Mouse (Mus musculus): ENCODE data around the gene Art2b. TPM values are rescaled to one million over a fixed set of nuclear protein-coding genes. Genes with fewer than 3 reads are reported as not detected.
"Not testable (repeated sequence)": the region's sequence is repeated elsewhere in the genome, so short reads cannot be mapped to it uniquely, and the experiment has no call there.

The Art2b gene
- polyA plus RNA-seq, 1 experiment from 2014 or later, result not detected

GRCm38 (mm10) chr7:101617438-101618165 lies 32.2 kb upstream of the Art2b start:
- no peak for ATAC-seq (ENCODE audit: low FRiP score)
- WGBS, result 70% methylated on average over 10 of the region's 10 CpGs

GRCm38 (mm10) chr7:101616136-101616835 lies 30.9 kb upstream of the Art2b start:
- Histone ChIP-seq H3K9me3 (ENCODE audit: control insufficient read depth, low read length) (no peaks in the 10 kb centered on the region), H3K27ac (ENCODE audit: low read depth, low read length) (no peak overlapping the region), H3K9ac (ENCODE audit: low read length) (no peak overlapping the region), H3K4me3 (ENCODE audit: low read depth, low read length) (no peak overlapping the region), H3K27me3 (ENCODE audit: control insufficient read depth, insufficient read depth, low read length) (no peaks in the 10 kb centered on the region), H3K36me3 (ENCODE audit: control insufficient read depth, insufficient read depth, low read length) (no peaks in the 10 kb centered on the region), H3K4me2 (no peak overlapping the region), H3K4me1 (ENCODE audit: control insufficient read depth, insufficient read depth, low read length) (no peaks in the 10 kb centered on the region)
- 85% methylated on average over 6 of the region's 6 CpGs for WGBS
- DNase-seq (ENCODE audit: low spot score, missing footprints) (no peak), ATAC-seq (ENCODE audit: low FRiP score) (no peak)

More at GRCm38 (mm10) chr7:101617438-101618165, 32.2 kb upstream of the Art2b start:
- Histone ChIP-seq H3K4me2 (no peak overlapping the region), H3K9me3 (ENCODE audit: control insufficient read depth, low read length) (no peaks in the 10 kb centered on the region), H3K4me3 (ENCODE audit: low read depth, low read length) (no peak overlapping the region), H3K4me1 (ENCODE audit: control insufficient read depth, insufficient read depth, low read length) (no peaks in the 10 kb centered on the region), H3K9ac (ENCODE audit: low read length) (no peak overlapping the region), H3K36me3 (ENCODE audit: control insufficient read depth, insufficient read depth, low read length) (no peaks in the 10 kb centered on the region), H3K27ac (ENCODE audit: low read depth, low read length) (no peak overlapping the region), H3K27me3 (ENCODE audit: control insufficient read depth, insufficient read depth, low read length) (no peaks in the 10 kb centered on the region)
- DNase-seq (ENCODE audit: low spot score, missing footprints), result no peak

- ATAC-seq (ENCODE audit: low FRiP score), result no peak
- Histone ChIP-seq H3K4me1 (ENCODE audit: control insufficient read depth, insufficient read depth, low read length) (no peaks in the 10 kb centered on the region), H3K27me3 (ENCODE audit: control insufficient read depth, insufficient read depth, low read length) (no peaks in the 10 kb centered on the region), H3K36me3 (ENCODE audit: control insufficient read depth, insufficient read depth, low read length) (no peaks in the 10 kb centered on the region), H3K9ac (ENCODE audit: low read length) (no peak overlapping the region), H3K4me3 (ENCODE audit: low read depth, low read length) (no peak overlapping the region), H3K9me3 (ENCODE audit: control insufficient read depth, low read length) (no peaks in the 10 kb centered on the region), H3K27ac (ENCODE audit: low read depth, low read length) (no peak overlapping the region), H3K4me2 (no peak overlapping the region)
- DNase-seq (ENCODE audit: low spot score, missing footprints), result no peak
- WGBS, result 83% methylated on average over 7 of the region's 7 CpGs
These were observed 30.0 kb upstream of the Art2b start for GRCm38 (mm10) chr7:101615406-101615805.

GRCm38 (mm10) chr7:101612786-101613527 lies 27.6 kb upstream of the Art2b start:
- not testable (repeated sequence) for H3K4me2 ChIP-seq; H3K4me3 ChIP-seq (ENCODE audit: low read depth, low read length); H3K36me3 ChIP-seq (ENCODE audit: control insufficient read depth, insufficient read depth, low read length); H3K4me1 ChIP-seq (ENCODE audit: control insufficient read depth, insufficient read depth, low read length); ATAC-seq (ENCODE audit: low FRiP score); H3K27ac ChIP-seq (ENCODE audit: low read depth, low read length); DNase-seq (ENCODE audit: low spot score, missing footprints); H3K9ac ChIP-seq (ENCODE audit: low read length); H3K27me3 ChIP-seq (ENCODE audit: control insufficient read depth, insufficient read depth, low read length); H3K9me3 ChIP-seq (ENCODE audit: control insufficient read depth, low read length)
- 87% methylated on average over 8 of the region's 8 CpGs for WGBS

- DNase-seq (ENCODE audit: low spot score, missing footprints) (no peak), ATAC-seq (ENCODE audit: low FRiP score) (no peak)
- no peaks in the 10 kb centered on the region for H3K9me3 ChIP-seq (ENCODE audit: control insufficient read depth, low read length)
- no peaks in the 10 kb centered on the region for H3K27me3 ChIP-seq (ENCODE audit: control insufficient read depth, insufficient read depth, low read length)
- H3K4me1 ChIP-seq (ENCODE audit: control insufficient read depth, insufficient read depth, low read length), result no peaks in the 10 kb centered on the region
- 70% methylated on average over 6 of the region's 6 CpGs for WGBS
- H3K27ac ChIP-seq (ENCODE audit: low read depth, low read length), result no peak overlapping the region
- no peak overlapping the region for H3K4me3 ChIP-seq (ENCODE audit: low read depth, low read length)
- H3K9ac ChIP-seq (ENCODE audit: low read length), result no peak overlapping the region
- no peak overlapping the region for H3K4me2 ChIP-seq
- no peaks in the 10 kb centered on the region for H3K36me3 ChIP-seq (ENCODE audit: control insufficient read depth, insufficient read depth, low read length)
These were observed 22.4 kb upstream of the Art2b start for GRCm38 (mm10) chr7:101607845-101608244.

GRCm38 (mm10) chr7:101600406-101600805 lies 15.0 kb upstream of the Art2b start:
- Histone ChIP-seq H3K27ac (ENCODE audit: low read depth, low read length) (no peak overlapping the region), H3K9me3 (ENCODE audit: control insufficient read depth, low read length) (no peaks in the 10 kb centered on the region), H3K27me3 (ENCODE audit: control insufficient read depth, insufficient read depth, low read length) (no peaks in the 10 kb centered on the region), H3K36me3 (ENCODE audit: control insufficient read depth, insufficient read depth, low read length) (no peaks in the 10 kb centered on the region), H3K4me2 (no peak overlapping the region), H3K4me1 (ENCODE audit: control insufficient read depth, insufficient read depth, low read length) (no peaks in the 10 kb centered on the region), H3K9ac (ENCODE audit: low read length) (no peak overlapping the region), H3K4me3 (ENCODE audit: low read depth, low read length) (no peak overlapping the region)
- no peak for ATAC-seq (ENCODE audit: low FRiP score)
- 90% methylated on average over 1 of the region's 1 CpGs for whole genome bisulfite sequencing
- DNase-seq (ENCODE audit: low spot score, missing footprints), result no peak

GRCm38 (mm10) chr7:101598482-101598881 lies 13.1 kb upstream of the Art2b start:
- H3K9ac ChIP-seq (ENCODE audit: low read length), result no peak overlapping the region
- no peaks in the 10 kb centered on the region for H3K36me3 ChIP-seq (ENCODE audit: control insufficient read depth, insufficient read depth, low read length)
- WGBS, result 65% methylated on average over 2 of the region's 2 CpGs
- no peak overlapping the region for H3K4me3 ChIP-seq (ENCODE audit: low read depth, low read length)
- H3K9me3 ChIP-seq (ENCODE audit: control insufficient read depth, low read length), result no peaks in the 10 kb centered on the region
- DNase-seq (ENCODE audit: low spot score, missing footprints) (no peak), ATAC-seq (ENCODE audit: low FRiP score) (no peak)
- no peak overlapping the region for H3K4me2 ChIP-seq
- no peaks in the 10 kb centered on the region for H3K4me1 ChIP-seq (ENCODE audit: control insufficient read depth, insufficient read depth, low read length)
- H3K27me3 ChIP-seq (ENCODE audit: control insufficient read depth, insufficient read depth, low read length), result no peaks in the 10 kb centered on the region
- H3K27ac ChIP-seq (ENCODE audit: low read depth, low read length), result no peak overlapping the region

GRCm38 (mm10) chr7:101594969-101595368 lies 9.6 kb upstream of the Art2b start:
- H3K9me3 ChIP-seq (ENCODE audit: control insufficient read depth, low read length), result no peaks in the 10 kb centered on the region
- no peak overlapping the region for H3K9ac ChIP-seq (ENCODE audit: low read length)
- H3K4me1 ChIP-seq (ENCODE audit: control insufficient read depth, insufficient read depth, low read length), result no peaks in the 10 kb centered on the region
- 95% methylated on average over 2 of the region's 2 CpGs for WGBS
- DNase-seq (ENCODE audit: low spot score, missing footprints) (no peak), ATAC-seq (ENCODE audit: low FRiP score) (no peak)
- H3K27ac ChIP-seq (ENCODE audit: low read depth, low read length), result no peak overlapping the region
- no peaks in the 10 kb centered on the region for H3K36me3 ChIP-seq (ENCODE audit: control insufficient read depth, insufficient read depth, low read length)
- H3K4me3 ChIP-seq (ENCODE audit: low read depth, low read length), result no peak overlapping the region
- no peak overlapping the region for H3K4me2 ChIP-seq
- no peaks in the 10 kb centered on the region for H3K27me3 ChIP-seq (ENCODE audit: control insufficient read depth, insufficient read depth, low read length)

- H3K4me2 ChIP-seq; H3K36me3 ChIP-seq (ENCODE audit: control insufficient read depth, insufficient read depth, low read length); H3K27me3 ChIP-seq (ENCODE audit: control insufficient read depth, insufficient read depth, low read length); H3K9me3 ChIP-seq (ENCODE audit: control insufficient read depth, low read length); H3K9ac ChIP-seq (ENCODE audit: low read length); ATAC-seq (ENCODE audit: low FRiP score); DNase-seq (ENCODE audit: low spot score, missing footprints); H3K4me1 ChIP-seq (ENCODE audit: control insufficient read depth, insufficient read depth, low read length); H3K4me3 ChIP-seq (ENCODE audit: low read depth, low read length); H3K27ac ChIP-seq (ENCODE audit: low read depth, low read length): not testable (repeated sequence)
- WGBS, result 57% methylated on average over 6 of the region's 6 CpGs
These were observed 1.1 kb downstream of the Art2b start for GRCm38 (mm10) chr7:101584271-101584670.
